Mouse (Mus musculus): ENCODE data around the gene Tlx2. TPM values are rescaled to one million over a fixed set of nuclear protein-coding genes. Genes with fewer than 3 reads are reported as not detected.
A peak's percentile ranks its signal among the peaks of the same experiment; 100 is the strongest.

Tlx2 gene
- total and polyA plus RNA-seq, 3 experiments = not detected

DNA sequence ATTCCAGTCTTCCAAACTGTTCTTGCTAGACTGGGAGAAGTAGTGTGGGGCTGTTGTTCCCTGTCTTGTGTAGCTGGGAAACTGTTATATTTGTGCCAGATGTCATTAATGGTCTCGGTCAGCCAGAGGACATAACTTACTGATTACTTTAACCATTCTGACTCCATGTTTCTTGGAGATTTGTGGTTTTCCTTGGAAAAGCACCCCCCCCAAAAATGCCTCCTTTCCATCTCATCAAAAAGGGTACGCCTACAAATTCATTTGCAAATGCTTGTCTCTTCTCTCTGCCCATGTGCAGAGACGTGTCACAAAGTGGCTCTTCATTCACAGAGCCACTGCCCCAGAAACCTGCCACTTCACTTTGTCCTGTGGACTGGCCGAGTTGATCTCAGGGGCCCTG lies 45.7 kb downstream of the Tlx2 start:
- peaks cover 0 to 6% of the 10 kb centered on the region in 2 experiments for H3K36me3 ChIP-seq (replicated peaks in 1 of 2; ENCODE audit: control insufficient read depth in 1 of 2, insufficient read depth in 1 of 2, low read length in 1 of 2)
- 0 out of 2 replicates have a peak, but pooled peaks have one; percentile 14 for TF ChIP-seq EP300 (IDR thresholded peaks at IDR 0.05; ENCODE audit: low read length)
- no peak for TF ChIP-seq ZKSCAN1 (IDR thresholded peaks at IDR 0.05; ENCODE audit: borderline replicate concordance, low read depth, low read length)
- no peaks in the 10 kb centered on the region for H3K9me3 ChIP-seq (replicated peaks; ENCODE audit: low read length)
- in situ Hi-C loops (cut with MboI; ENCODE audit: low pct_ligation_motif_present, low pct_unique_long_range_greater_than_20kb, low sequenced_read_pairs) (no loop called here), dilution Hi-C loops (cut with MboI; ENCODE audit: extremely low pct_ligation_motif_present, extremely low pct_unique_long_range_greater_than_20kb, low sequenced_read_pairs) (no loop called here)
- no peak overlapping the region for H3K27ac ChIP-seq (ENCODE audit: insufficient read depth, low read depth)
- no peak for DNase-seq (ENCODE audit: extremely low read depth)
- no peaks in the 10 kb centered on the region for H3K79me2 ChIP-seq (replicated peaks; ENCODE audit: control insufficient read depth, extremely low read depth, insufficient read depth, poor library complexity, severe bottlenecking)
- H3K4me3 ChIP-seq (replicated peaks in 1 of 3; ENCODE audit: low read depth in 2 of 3, low read length in 2 of 3, poor library complexity in 1 of 3) = no peak overlapping the region
- peaks cover 23 to 53% of the 10 kb centered on the region in 2 experiments for H3K4me1 ChIP-seq (ENCODE audit: control insufficient read depth in 1 of 2, insufficient read depth in 2 of 2)
- no peak overlapping the region for H3K9ac ChIP-seq (ENCODE audit: insufficient read depth, low read depth)
- H3K27me3 ChIP-seq (replicated peaks) = no peaks in the 10 kb centered on the region
- no peak overlapping the region for H3K4me2 ChIP-seq (ENCODE audit: insufficient read depth, low read depth, poor library complexity, severe bottlenecking)

DNA sequence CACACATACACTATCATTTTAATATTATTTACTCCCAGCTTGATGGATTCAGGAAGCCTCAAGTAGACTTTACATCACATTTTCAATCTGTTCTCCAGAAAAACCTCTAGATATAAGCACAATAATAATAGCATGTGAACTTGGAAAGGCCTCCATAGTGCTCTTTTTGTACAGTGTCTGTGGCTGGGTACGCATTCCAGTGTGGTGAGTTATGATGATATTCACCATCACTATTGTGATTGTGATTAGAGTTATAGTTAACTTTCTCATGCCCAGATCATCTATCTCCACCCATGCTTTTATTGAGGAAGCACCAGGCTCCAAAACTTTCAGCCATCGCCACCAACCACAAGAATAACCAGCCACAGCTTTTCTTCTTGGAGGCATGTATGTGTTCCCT lies 46.3 kb downstream of the Tlx2 start:
- no peak overlapping the region for H3K4me2 ChIP-seq (ENCODE audit: insufficient read depth, low read depth, poor library complexity, severe bottlenecking)
- no peak for DNase-seq (ENCODE audit: extremely low read depth)
- H3K9ac ChIP-seq (ENCODE audit: insufficient read depth, low read depth) = no peak overlapping the region
- no peaks in the 10 kb centered on the region for H3K9me3 ChIP-seq (replicated peaks; ENCODE audit: low read length)
- peaks cover 23 to 47% of the 10 kb centered on the region in 2 experiments for H3K4me1 ChIP-seq (ENCODE audit: control insufficient read depth in 1 of 2, insufficient read depth in 2 of 2)
- no peak overlapping the region for H3K27ac ChIP-seq (ENCODE audit: insufficient read depth, low read depth)
- H3K4me3 ChIP-seq (replicated peaks in 1 of 3; ENCODE audit: low read depth in 2 of 3, low read length in 2 of 3, poor library complexity in 1 of 3) = no peak overlapping the region
- in situ Hi-C loops (cut with MboI; ENCODE audit: low pct_ligation_motif_present, low pct_unique_long_range_greater_than_20kb, low sequenced_read_pairs) = no loop called here
- dilution Hi-C loops (cut with MboI; ENCODE audit: extremely low pct_ligation_motif_present, extremely low pct_unique_long_range_greater_than_20kb, low sequenced_read_pairs) = no loop called here
- H3K36me3 ChIP-seq (replicated peaks in 1 of 2; ENCODE audit: control insufficient read depth in 1 of 2, insufficient read depth in 1 of 2, low read length in 1 of 2) = no peaks in the 10 kb centered on the region
- no peak for TF ChIP-seq TBP (conservative IDR thresholded peaks at IDR 0.05; ENCODE audit: low read depth, low read length)
- TF ChIP-seq UBTF (IDR thresholded peaks at IDR 0.05; ENCODE audit: low read depth, low read length) = no peak
- no peak for TF ChIP-seq MAFK (IDR thresholded peaks at IDR 0.05; ENCODE audit: insufficient replicate concordance, low read length)
- TF ChIP-seq EP300 (IDR thresholded peaks at IDR 0.05; ENCODE audit: low read length) = no peak
- no peak for TF ChIP-seq NRF1 (IDR thresholded peaks at IDR 0.05; ENCODE audit: low read depth, low read length)
- TF ChIP-seq USF1 (IDR thresholded peaks at IDR 0.05; ENCODE audit: low read depth, low read length) = no peak
- no peak for TF ChIP-seq ZKSCAN1 (IDR thresholded peaks at IDR 0.05; ENCODE audit: borderline replicate concordance, low read depth, low read length)
- no peak for TF ChIP-seq E2F4 (IDR thresholded peaks at IDR 0.05; ENCODE audit: insufficient replicate concordance, low read depth, low read length)
- TF ChIP-seq ZMIZ1 (IDR thresholded peaks at IDR 0.05; ENCODE audit: low read depth, low read length) = no peak
- TF ChIP-seq MAZ (IDR thresholded peaks at IDR 0.05; ENCODE audit: low read depth, low read length) = no peak
- TF ChIP-seq RCOR1 (conservative IDR thresholded peaks at IDR 0.05; ENCODE audit: low read depth, low read length) = no peak
- TF ChIP-seq IRF4 (IDR thresholded peaks at IDR 0.05; ENCODE audit: low read depth, low read length) = no peak
- TF ChIP-seq KAT2A (IDR thresholded peaks at IDR 0.05; ENCODE audit: insufficient replicate concordance, low read length) = no peak
- TF ChIP-seq JUN (IDR thresholded peaks at IDR 0.05; ENCODE audit: insufficient read depth, low read depth, low read length) = no peak
- TF ChIP-seq POLR2AphosphoS2 (IDR thresholded peaks at IDR 0.05; ENCODE audit: low read depth, low read length) = no peak
- H3K79me2 ChIP-seq (replicated peaks; ENCODE audit: control insufficient read depth, extremely low read depth, insufficient read depth, poor library complexity, severe bottlenecking) = no peaks in the 10 kb centered on the region
- no peaks in the 10 kb centered on the region for H3K27me3 ChIP-seq (replicated peaks)

Data from CH12.LX (cell line).